In genomic region chr1:132736171-132736570, GRCm38 (mm10) we compare ENCODE assay signal across 26 mouse cellular contexts. TPM values are rescaled to one million over a fixed set of nuclear protein-coding genes. Genes with fewer than 3 reads are reported as not detected.
A peak's percentile ranks its signal among the peaks of the same experiment; 100 is the strongest.
DNase-seq lines count a peak whose midpoint lies in the region; ATAC-seq and TF ChIP-seq lines count a peak whose summit lies in the region.
"Had no signal": no experiment of that assay in that cellular context is flagged by ENCODE, and none has a peak within 500 bp of the region (broad histone marks: within the 10 kb centered on the region; RNA-seq: fewer than 3 reads in every experiment).

No protein-coding gene starts in this region.

- ATAC-seq in hindbrain, embryonic 16.5 days = no peak
- no peak for ATAC-seq in midbrain, postnatal 0 days (ENCODE audit: low FRiP score)
- no peak for ATAC-seq in forebrain, embryonic 15.5 days (replicated peaks)
- no peak for ATAC-seq in hindbrain, embryonic 15.5 days (ENCODE audit: low FRiP score, low read depth)
- ATAC-seq: liver, embryonic 12.5 days; Patski had no signal

- H3K36me3 ChIP-seq in hindbrain, embryonic 10.5 days = no peaks in the 10 kb centered on the region
- no peaks in the 10 kb centered on the region for H3K36me3 ChIP-seq in hindbrain, embryonic 16.5 days (ENCODE audit: control insufficient read depth, insufficient read depth, low read length)
- no peaks in the 10 kb centered on the region for H3K36me3 ChIP-seq in midbrain, postnatal 0 days (ENCODE audit: insufficient read depth, low read length)
- no peaks in the 10 kb centered on the region for H3K36me3 ChIP-seq in midbrain, embryonic 10.5 days
- no peaks in the 10 kb centered on the region for H3K36me3 ChIP-seq in forebrain, embryonic 15.5 days
- H3K36me3 ChIP-seq in hindbrain, embryonic 15.5 days = no peaks in the 10 kb centered on the region
- H3K36me3 ChIP-seq in kidney, adult 2 months (ENCODE audit: control insufficient read depth, insufficient read depth, low read length) = no peaks in the 10 kb centered on the region
- H3K36me3 ChIP-seq: embryonic facial prominence, embryonic 10.5 days; limb, embryonic 13.5 days; liver, embryonic 12.5 days; stomach, embryonic 15.5 days had no signal

- no peak overlapping the region for H3K9ac ChIP-seq in hindbrain, embryonic 16.5 days (ENCODE audit: low read depth, low read length)
- H3K9ac ChIP-seq in midbrain, postnatal 0 days (replicated peaks; ENCODE audit: low read length, poor library complexity, severe bottlenecking) = 0 out of 2 replicates have a peak overlapping the region, but pooled peaks have one; percentile 8
- no peak overlapping the region for H3K9ac ChIP-seq in forebrain, embryonic 15.5 days (replicated peaks)
- H3K9ac ChIP-seq in hindbrain, embryonic 15.5 days = no peak overlapping the region
- H3K9ac ChIP-seq: limb, embryonic 13.5 days; liver, embryonic 12.5 days; stomach, embryonic 15.5 days had no signal

- H3K9me3 ChIP-seq in hindbrain, embryonic 10.5 days = no peaks in the 10 kb centered on the region
- H3K9me3 ChIP-seq in hindbrain, embryonic 16.5 days (ENCODE audit: control insufficient read depth, low read length) = no peaks in the 10 kb centered on the region
- H3K9me3 ChIP-seq in midbrain, postnatal 0 days (ENCODE audit: low read length) = no peaks in the 10 kb centered on the region
- H3K9me3 ChIP-seq in midbrain, embryonic 10.5 days (replicated peaks) = no peaks in the 10 kb centered on the region
- no peaks in the 10 kb centered on the region for H3K9me3 ChIP-seq in forebrain, embryonic 15.5 days
- H3K9me3 ChIP-seq in hindbrain, embryonic 15.5 days = no peaks in the 10 kb centered on the region
- H3K9me3 ChIP-seq: embryonic facial prominence, embryonic 10.5 days; limb, embryonic 13.5 days; liver, embryonic 12.5 days; stomach, embryonic 15.5 days had no signal

- no peak overlapping the region for H3K4me3 ChIP-seq in hindbrain, embryonic 10.5 days
- no peak overlapping the region for H3K4me3 ChIP-seq in hindbrain, embryonic 16.5 days (ENCODE audit: low read length)
- no peak overlapping the region for H3K4me3 ChIP-seq in midbrain, postnatal 0 days (ENCODE audit: low read depth, low read length)
- H3K4me3 ChIP-seq in midbrain, embryonic 10.5 days = no peak overlapping the region
- no peak overlapping the region for H3K4me3 ChIP-seq in forebrain, embryonic 15.5 days
- no peak overlapping the region for H3K4me3 ChIP-seq in hindbrain, embryonic 15.5 days
- no peak overlapping the region for H3K4me3 ChIP-seq in kidney, adult 2 months (ENCODE audit: insufficient read depth, low read depth, low read length)
- H3K4me3 ChIP-seq: embryonic facial prominence, embryonic 10.5 days; limb, embryonic 13.5 days; liver, embryonic 12.5 days; stomach, embryonic 15.5 days had no signal

- H3K4me2 ChIP-seq in hindbrain, embryonic 16.5 days (ENCODE audit: low read length) = no peak overlapping the region
- H3K4me2 ChIP-seq in midbrain, postnatal 0 days (ENCODE audit: low read depth, low read length, poor library complexity, severe bottlenecking) = no peak overlapping the region
- peak overlapping the region; percentile 23; the same call in 1 of the 2 replicates for H3K4me2 ChIP-seq in forebrain, embryonic 15.5 days (replicated peaks)
- H3K4me2 ChIP-seq in hindbrain, embryonic 15.5 days = no peak overlapping the region
- H3K4me2 ChIP-seq: heart, embryonic 11.5 days; limb, embryonic 13.5 days; liver, embryonic 12.5 days; stomach, embryonic 15.5 days had no signal

- peaks cover 94% of the 10 kb centered on the region for H3K4me1 ChIP-seq in hindbrain, embryonic 10.5 days (replicated peaks)
- H3K4me1 ChIP-seq in hindbrain, embryonic 16.5 days (ENCODE audit: control insufficient read depth, insufficient read depth, low read depth, low read length) = peaks cover 42% of the 10 kb centered on the region
- H3K4me1 ChIP-seq in midbrain, postnatal 0 days (ENCODE audit: insufficient read depth, low read length) = peaks cover 21% of the 10 kb centered on the region; the same call in 1 of the 2 replicates
- H3K4me1 ChIP-seq in midbrain, embryonic 10.5 days = peaks cover 90% of the 10 kb centered on the region
- peaks cover 82% of the 10 kb centered on the region for H3K4me1 ChIP-seq in forebrain, embryonic 15.5 days
- H3K4me1 ChIP-seq in hindbrain, embryonic 15.5 days (replicated peaks) = peaks cover 84% of the 10 kb centered on the region
- no peaks in the 10 kb centered on the region for H3K4me1 ChIP-seq in kidney, adult 2 months (ENCODE audit: control insufficient read depth, insufficient read depth, low read length)
- H3K4me1 ChIP-seq: liver, embryonic 12.5 days had no signal

- peaks cover 42% of the 10 kb centered on the region for H3K27me3 ChIP-seq in hindbrain, embryonic 10.5 days (ENCODE audit: insufficient read depth, poor library complexity, severe bottlenecking)
- no peaks in the 10 kb centered on the region for H3K27me3 ChIP-seq in hindbrain, embryonic 16.5 days (replicated peaks; ENCODE audit: control insufficient read depth, insufficient read depth, low read length)
- no peaks in the 10 kb centered on the region for H3K27me3 ChIP-seq in midbrain, postnatal 0 days (ENCODE audit: insufficient read depth, low read length)
- H3K27me3 ChIP-seq in midbrain, embryonic 10.5 days (ENCODE audit: low read depth, poor library complexity, severe bottlenecking) = peaks cover 39% of the 10 kb centered on the region
- no peaks in the 10 kb centered on the region for H3K27me3 ChIP-seq in forebrain, embryonic 15.5 days
- no peaks in the 10 kb centered on the region for H3K27me3 ChIP-seq in hindbrain, embryonic 15.5 days
- H3K27me3 ChIP-seq in kidney, adult 2 months (replicated peaks; ENCODE audit: control insufficient read depth, insufficient read depth, low read length) = no peaks in the 10 kb centered on the region

- no peak for TF ChIP-seq CTCF in midbrain, postnatal 0 days (IDR thresholded peaks at IDR 0.05)
- TF ChIP-seq CTCF in kidney, adult 2 months (conservative IDR thresholded peaks at IDR 0.05; ENCODE audit: insufficient read depth, insufficient read length, low read depth, low read length) = no peak

- H3K27ac ChIP-seq in hindbrain, embryonic 10.5 days = peak overlapping the region; percentile 72
- H3K27ac ChIP-seq in hindbrain, embryonic 16.5 days (ENCODE audit: low read depth, low read length) = no peak overlapping the region
- no peak overlapping the region for H3K27ac ChIP-seq in midbrain, postnatal 0 days (ENCODE audit: low read depth, low read length)
- H3K27ac ChIP-seq in midbrain, embryonic 10.5 days (replicated peaks) = no peak overlapping the region; the same call in 1 of the 2 replicates
- H3K27ac ChIP-seq in forebrain, embryonic 15.5 days (replicated peaks) = peak overlapping the region; percentile 63
- 0 out of 2 replicates have a peak overlapping the region, but pooled peaks have one; percentile 9 for H3K27ac ChIP-seq in hindbrain, embryonic 15.5 days (replicated peaks)
- no peak overlapping the region for H3K27ac ChIP-seq in kidney, adult 2 months (ENCODE audit: insufficient read depth, low read depth, low read length)
- H3K27ac ChIP-seq: embryonic facial prominence, embryonic 10.5 days; kidney, postnatal 0 days; limb, embryonic 13.5 days; liver, embryonic 12.5 days; stomach, embryonic 15.5 days had no signal

- DNase-seq in hindbrain, embryonic 10.5 days (ENCODE audit: low spot score) = no peak
- no peak for DNase-seq in midbrain, postnatal 0 days (ENCODE audit: low spot score)
- no peak for DNase-seq in midbrain, embryonic 10.5 days (ENCODE audit: low spot score)
- no peak for DNase-seq in kidney, adult 2 months
- DNase-seq: cerebellum, adult 11-12 months; cerebellum, postnatal 10 days; gastrocnemius, postnatal 14 days; heart, adult 11 months; kidney, adult 11 months; layer of hippocampus, adult 9-11 months; lung, adult 18-20 months; lung, postnatal 14 days; thymus, adult 2 months had no signal

- 18% methylated on average over 4 of the region's 4 CpGs for WGBS in hindbrain, embryonic 10.5 days
- 12% methylated on average over 4 of the region's 4 CpGs for WGBS in hindbrain, embryonic 16.5 days
- WGBS in midbrain, postnatal 0 days = 17% methylated on average over 4 of the region's 4 CpGs
- WGBS in midbrain, embryonic 10.5 days = 11% methylated on average over 4 of the region's 4 CpGs
- WGBS in forebrain, embryonic 15.5 days = 5% methylated on average over 4 of the region's 4 CpGs
- 8% methylated on average over 4 of the region's 4 CpGs for WGBS in hindbrain, embryonic 15.5 days
- WGBS in kidney, adult 2 months = 7% methylated on average over 4 of the region's 4 CpGs

- TF ChIP-seq POLR2A in kidney, adult 2 months (IDR thresholded peaks at IDR 0.05; ENCODE audit: low read depth, low read length) = no peak

RNA-seq across cellular contexts. Expression of gene Nfasc, which starts 5.4 kb away (rescaled TPM):
- 22.9 and 39.2 TPM in 2 replicates for polyA plus RNA-seq in hindbrain, embryonic 10.5 days (2016; fragmentation: Nextera tagmentation; extraction: Ambion mirVana)
- polyA plus RNA-seq in hindbrain, embryonic 16.5 days (2015; fragmentation: Nextera tagmentation; extraction: Ambion mirVana) = 36.1 and 40.0 TPM in 2 replicates
- total RNA-seq in midbrain, postnatal 0 days (2014; rRNA removed) = 59.2 and 66.7 TPM in 2 replicates
- 28.6 and 32.7 TPM in 2 replicates for polyA plus RNA-seq in midbrain, postnatal 0 days (2015; fragmentation: Nextera tagmentation; extraction: Ambion mirVana)
- 14.5 and 19.7 TPM in 2 replicates for polyA plus RNA-seq in midbrain, embryonic 10.5 days (2016; fragmentation: Nextera tagmentation; extraction: Ambion mirVana)
- polyA plus RNA-seq in forebrain, embryonic 15.5 days (2015; fragmentation: Nextera tagmentation; extraction: Ambion mirVana) = 51.5 and 59.0 TPM in 2 replicates
- 40.1 and 48.4 TPM in 2 replicates for polyA plus RNA-seq in hindbrain, embryonic 15.5 days (2015; fragmentation: Nextera tagmentation; extraction: Ambion mirVana)
- polyA plus RNA-seq in kidney, adult 2 months (2012; rRNA removed) = 0.08 and 0.20 TPM in 2 replicates
- total RNA-seq: hematopoietic stem cell, adult 5-6 weeks; megakaryocyte progenitor cell, adult 5-6 weeks; monocyte, adult 5-6 weeks had no signal
- polyA plus RNA-seq: Patski had no signal

Comparison
In these comparisons a context has a peak if more than half of its experiments do, and no peak if none do; other contexts are left out.
1. H3K27ac ChIP-seq: peak in hindbrain, embryonic 10.5 days (single experiment), forebrain, embryonic 15.5 days (single experiment) and hindbrain, embryonic 15.5 days (single experiment); none in hindbrain, embryonic 16.5 days (single experiment), midbrain, postnatal 0 days (single experiment), midbrain, embryonic 10.5 days (single experiment) and kidney, adult 2 months (single experiment).
2. RNA of gene Nfasc, which starts 5.4 kb away (polyA plus RNA-seq): 51.5 to 59.0 TPM in forebrain, embryonic 15.5 days, 40.1 to 48.4 TPM in hindbrain, embryonic 15.5 days, 22.9 to 39.2 TPM in hindbrain, embryonic 10.5 days, 36.1 to 40.0 TPM in hindbrain, embryonic 16.5 days, 28.6 to 32.7 TPM in midbrain, postnatal 0 days and 14.5 to 19.7 TPM in midbrain, embryonic 10.5 days; 0.08 to 0.20 TPM in kidney, adult 2 months; every median in the first group is over 10 times any median in the second.